Mouse (Mus musculus): Measurements from ENCODE around the gene Mindy2. TPM values are rescaled to one million over a fixed set of nuclear protein-coding genes. Genes with fewer than 3 reads are reported as not detected.

Mindy2 gene
- total RNA-seq, 2 experiments from 2014 or later, result 17.5 to 21.2 TPM

DNA sequence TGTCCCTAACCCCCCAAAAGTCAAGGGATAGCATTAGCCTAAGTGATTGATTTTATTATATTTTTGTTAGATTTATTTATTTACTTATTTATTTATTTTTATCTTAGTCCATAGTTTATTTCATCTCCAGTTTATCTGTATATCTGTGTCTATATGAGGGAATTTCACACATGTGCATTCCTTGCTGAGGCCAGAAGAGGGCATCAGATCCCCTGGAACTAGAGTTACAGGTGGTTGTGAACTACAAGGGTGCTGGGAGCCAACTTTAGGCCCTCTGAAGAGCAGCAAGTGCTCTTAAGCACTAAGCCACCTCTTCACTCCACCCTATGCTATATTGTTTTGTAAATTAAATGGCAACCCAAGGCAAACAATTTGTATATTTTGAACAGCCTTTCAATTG, 11.1 kb upstream of the Mindy2 start:
- DNase-seq, result no peak

DNA sequence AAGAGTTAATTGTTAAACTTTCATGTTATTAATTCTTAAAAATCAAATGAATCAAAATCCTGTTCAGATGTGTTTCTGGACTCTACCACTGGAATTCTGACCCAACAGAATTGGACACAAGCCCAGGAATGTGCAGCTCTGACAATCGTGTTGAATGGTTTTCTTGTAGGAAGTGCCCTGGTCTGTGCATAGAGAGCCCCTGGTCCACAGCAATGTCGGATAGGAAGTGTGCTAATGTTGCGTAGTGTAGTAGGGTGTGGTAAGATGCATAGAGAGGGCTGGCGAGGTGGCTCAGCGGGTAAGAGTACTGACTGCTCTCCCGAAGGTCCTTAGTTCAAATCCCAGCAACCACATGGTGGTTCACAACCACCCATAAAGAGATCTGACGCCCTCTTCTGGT, 9.8 kb upstream of the Mindy2 start:
- DNase-seq, result no peak

DNA sequence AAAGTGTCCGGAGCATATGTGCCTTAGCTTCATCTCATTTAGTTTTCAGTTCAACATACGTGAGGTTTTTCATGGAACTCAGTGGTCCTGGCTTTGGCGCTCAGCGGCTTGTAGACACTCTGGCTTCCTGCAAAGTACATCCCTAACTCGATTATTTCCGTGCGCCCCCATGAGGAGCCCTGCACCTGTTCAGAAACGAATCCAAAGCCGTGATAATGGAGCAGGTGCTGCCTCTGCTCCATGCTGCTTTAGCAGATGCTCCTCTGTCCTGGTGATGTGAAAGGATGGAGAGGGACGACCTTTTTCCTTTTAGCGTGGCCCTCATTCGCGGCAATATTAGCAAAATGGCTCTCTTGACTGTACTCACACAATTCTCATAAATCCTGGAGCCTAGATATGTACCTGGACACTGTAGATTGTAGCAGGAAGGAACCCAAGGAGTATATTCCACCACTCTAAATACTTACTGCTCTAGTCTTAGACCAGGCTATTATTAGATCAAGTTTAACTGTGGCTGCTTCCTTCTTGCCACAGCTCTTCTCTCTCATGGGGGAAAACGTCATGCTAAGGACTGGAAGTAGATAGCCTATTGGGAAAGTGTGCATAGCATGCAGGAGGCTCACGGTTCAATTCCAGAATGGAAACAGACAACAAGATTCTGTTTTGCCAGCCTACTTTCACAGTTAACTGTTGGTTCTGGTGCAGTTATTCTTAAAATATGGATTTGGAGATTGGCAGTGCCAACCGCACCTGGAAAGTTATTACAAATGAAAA, 8.6 kb upstream of the Mindy2 start:
- no peak for DNase-seq

DNA sequence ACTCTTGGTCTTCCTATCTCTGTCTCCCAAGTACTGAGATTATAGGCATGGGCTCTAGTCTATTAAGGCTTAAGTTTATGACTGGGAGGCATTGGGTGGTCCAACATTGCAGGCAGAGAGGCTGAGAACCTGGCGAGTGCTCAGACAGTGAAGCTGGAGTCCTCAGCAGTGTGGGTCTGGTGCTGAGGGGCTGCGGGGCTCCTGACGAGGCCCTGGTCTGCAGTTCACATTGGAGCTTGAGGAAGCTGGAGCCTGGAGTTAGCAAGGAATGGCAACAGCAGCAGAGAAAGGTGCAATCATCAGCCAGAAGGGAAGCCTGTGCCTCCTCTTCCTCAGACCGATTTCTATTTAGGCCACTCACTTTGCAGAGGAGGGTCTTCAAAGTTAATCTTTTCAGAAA, 7.9 kb upstream of the Mindy2 start:
- no peak for DNase-seq

DNA sequence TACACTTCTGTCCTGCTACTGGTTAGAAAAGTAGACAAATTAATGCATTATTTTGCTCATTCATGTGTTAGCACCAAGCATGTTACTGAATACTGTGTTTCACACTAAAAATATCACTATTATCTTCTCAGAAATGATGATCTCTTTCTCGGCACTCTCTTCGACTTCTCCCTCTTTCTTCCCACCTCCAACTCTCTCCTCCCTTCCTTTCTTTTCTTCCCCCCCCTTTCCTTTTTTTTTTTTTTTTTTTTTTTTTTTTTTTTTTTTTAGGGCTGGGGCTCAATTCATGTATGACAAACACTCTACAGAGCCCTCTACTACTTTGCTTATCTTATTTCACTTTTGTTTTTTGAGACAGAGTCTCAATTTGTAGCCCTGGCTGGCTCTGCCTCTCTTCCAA, 1.3 kb upstream of the Mindy2 start:
- DNase-seq, result no peak

DNA sequence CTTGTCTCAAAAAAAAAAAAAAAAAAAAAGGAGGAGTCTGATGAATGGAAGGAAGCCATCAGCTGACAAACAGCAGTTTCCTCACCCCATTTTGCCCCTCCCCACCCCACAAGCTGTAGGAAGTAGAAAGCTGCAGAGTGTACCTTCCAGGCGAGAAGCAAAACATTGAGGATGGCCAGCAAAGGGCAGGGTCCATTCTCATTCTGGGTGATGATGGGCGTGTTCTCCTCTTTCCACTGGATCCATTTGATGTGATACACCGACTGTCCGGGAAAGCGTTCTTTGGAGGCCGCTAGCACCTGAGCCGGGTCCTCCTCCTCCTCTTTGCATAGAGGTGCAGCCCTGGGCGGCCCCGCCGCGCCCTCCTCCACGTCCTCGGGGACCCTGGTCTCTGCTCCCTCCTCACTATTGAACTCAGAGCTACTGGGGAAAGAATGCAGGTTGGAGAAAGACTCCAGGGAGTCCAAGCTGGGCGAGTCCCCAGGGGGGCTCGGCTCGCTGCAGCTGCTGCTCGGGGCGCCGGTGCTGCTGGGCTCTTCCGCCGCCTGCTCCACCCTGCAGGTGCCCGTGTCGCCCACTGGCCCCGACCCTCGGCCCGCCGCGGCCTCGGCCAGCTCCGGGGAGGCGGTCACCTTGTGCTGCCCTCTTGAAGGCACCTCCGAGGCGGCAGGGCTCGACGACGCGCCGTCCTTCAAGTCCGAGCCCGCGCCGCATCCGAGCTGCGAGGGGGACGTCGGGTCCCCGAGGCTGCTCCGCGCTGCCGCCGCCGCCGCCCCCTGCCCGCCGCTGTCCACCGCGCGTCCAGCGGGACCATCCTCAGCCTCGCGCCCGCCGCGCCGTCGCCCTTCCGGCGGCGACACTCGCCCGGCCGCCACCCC, 605 bp downstream of the Mindy2 start, which contains the start of gene Gm10642:
Gm10642 (plus strand) TSS at position 122 of the 878 bp plus-strand sequence.
- peak; percentile 52 for DNase-seq

DNA sequence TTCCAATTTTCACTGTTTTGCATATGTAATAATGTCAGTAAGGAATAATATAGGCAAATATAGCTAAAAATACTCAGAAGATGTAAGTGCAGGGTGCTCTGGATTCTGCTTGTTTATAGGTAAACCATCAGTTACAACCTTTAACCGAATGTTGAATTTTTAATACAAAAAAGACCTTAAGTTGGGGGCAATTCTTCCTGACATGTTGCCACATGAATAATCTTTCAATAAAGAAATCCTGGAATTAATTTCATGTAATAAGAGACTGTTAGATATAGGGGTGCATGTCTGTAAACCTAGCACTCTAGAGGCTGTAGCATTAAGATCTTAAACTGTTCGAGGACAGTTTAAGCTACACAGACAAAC, 1.2 kb downstream of the Mindy2 start:
- DNase-seq, result no peak

DNA sequence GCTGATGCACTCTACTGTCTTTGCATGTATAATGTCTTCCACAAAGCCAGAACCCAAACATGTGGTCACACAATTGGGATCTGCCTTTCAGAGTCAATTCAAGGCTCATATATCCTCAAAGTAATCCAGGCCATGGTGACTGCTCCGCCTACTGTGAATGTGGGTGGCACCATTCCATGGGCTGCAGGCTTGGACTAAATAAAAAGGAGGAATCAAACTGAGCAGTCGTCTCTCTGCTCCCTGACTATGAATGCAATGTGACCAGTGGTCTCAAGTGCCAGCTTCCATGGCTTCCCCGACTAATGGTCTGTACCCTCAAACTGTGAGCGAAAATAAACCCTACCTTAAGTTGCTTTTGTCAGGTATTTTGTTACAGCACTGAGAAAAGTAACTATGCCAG, 2.5 kb downstream of the Mindy2 start:
- no peak for DNase-seq

DNA sequence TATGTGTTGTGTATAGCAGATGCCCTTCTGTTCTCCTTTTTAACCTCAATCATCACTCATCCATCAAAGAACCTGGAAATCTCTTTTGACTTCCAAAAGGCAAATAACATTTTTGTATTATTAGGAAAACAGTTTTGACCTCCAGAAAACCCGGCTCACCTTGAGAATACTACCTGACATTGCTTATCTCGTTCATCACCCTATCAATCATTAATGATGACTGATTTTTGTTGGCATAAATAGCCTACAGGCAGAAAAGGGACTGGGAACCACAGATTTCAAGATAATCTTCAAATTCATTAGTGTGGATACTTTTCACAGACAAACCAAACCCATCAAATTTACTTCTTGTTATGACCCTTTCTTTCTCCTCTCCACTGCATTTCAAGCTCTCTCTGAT, 3.1 kb downstream of the Mindy2 start:
- DNase-seq, result no peak

DNA sequence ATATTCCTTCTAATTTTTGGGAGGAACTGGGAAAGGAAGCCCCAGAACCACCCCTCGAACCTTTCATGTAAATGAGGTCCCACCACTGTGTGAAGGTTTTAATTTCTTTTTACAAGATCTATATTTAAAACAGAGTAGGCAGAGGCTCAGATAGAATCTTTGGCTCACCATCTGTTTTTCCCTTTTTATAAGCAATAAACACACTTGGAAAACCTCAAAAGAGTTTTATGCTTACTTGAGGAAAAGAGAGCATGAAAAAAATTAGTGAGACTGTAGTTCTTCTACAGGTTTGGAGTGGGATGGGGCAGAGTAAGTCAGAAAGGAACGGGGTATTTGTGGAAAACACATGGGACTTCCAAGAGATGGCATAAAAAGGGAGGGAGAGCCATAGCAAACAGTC, 4.8 kb downstream of the Mindy2 start:
- no peak for DNase-seq

DNA sequence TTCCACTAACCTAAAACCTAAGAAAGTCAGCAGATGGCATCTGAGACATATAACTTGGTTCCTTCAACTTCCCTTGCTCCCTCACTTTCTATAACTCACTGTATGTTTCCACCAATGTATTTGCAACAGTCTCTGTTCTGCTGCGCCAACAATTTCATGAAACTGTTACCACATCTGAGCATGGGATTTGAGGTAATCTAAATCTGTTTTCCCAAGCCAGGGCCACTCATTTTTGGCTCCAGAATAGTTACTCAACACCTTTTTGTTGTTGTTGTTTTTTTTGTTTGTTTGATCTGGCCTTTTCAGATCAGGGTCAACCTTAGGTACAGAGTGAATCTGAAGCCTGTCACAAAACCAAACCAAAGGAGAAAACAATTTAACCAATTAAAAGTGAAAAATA, 6.0 kb downstream of the Mindy2 start:
- no peak for DNase-seq

DNA sequence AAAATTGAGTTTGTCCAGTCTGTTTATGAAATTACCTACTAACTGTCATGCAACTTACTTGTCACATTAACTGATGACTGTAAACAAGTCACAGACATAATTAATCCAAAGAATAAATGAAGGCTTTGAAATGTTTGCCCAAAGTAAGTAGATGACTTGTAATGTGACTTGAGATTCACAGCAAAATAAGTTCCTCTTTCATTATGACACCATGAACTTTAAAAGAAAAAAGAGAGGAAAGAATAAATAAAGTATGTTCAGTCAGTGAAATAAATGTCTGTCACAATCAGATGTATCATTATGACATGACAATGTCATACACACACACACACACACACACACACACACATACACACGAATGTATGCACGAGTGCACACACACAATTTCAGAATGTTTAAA, 6.7 kb downstream of the Mindy2 start:
- DNase-seq, result no peak

DNA sequence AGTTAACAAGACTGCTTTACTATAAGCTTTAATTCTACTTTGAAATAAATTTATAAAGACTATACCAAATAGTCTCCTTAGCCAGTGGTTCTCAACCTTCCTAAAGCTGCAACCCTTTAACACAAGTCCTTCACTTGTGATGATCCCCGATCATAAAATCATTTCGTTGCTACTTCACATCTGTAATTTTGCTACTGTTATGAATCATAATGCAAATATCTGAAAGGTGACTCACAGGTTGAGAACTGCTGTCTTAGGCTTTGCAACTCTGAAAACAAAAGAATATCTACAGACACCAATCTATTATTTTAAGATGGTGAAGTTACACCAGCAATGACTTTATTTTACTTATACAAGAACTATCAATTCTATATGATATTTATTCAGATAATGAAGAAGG, 20.2 kb downstream of the Mindy2 start:
- DNase-seq, result no peak

DNA sequence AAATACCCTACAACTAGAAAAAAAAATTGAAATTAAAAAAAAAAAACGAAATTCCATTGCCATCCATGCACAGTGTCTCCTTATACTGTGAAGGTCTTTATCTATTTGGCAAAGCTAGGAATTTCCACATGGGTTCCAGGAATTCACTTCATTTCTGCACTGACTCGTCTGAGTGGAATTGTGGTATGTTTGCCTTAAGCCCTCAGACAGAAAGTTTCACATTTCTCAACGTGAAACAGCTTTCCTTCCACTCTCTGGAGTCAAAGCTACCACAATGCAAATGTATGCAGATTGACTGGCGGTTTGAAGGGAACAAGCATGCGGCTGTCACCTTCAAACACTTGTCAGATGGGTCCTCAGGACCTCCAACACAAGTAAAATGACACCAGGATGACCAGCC, 25.3 kb downstream of the Mindy2 start:
- no peak for DNase-seq

DNA sequence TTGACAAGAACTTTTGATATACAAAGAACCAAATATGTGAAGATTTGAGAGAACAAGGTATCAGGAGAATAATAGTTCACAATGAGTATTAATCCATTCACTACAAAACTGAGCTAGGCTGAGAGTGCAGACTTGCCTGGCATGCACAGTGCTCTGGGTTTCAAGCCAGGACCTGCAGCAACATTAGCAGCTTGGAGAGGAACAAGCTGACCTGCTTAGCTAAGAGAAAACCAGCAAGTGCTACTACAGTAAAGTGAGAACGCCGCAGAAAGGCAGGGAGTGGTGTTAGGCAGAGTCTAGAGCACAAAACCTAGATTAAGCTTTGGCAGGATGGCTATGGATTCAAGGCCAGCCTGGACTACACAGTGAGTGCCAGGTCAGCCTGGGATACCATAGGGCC, 27.3 kb downstream of the Mindy2 start:
- no peak for DNase-seq

DNA sequence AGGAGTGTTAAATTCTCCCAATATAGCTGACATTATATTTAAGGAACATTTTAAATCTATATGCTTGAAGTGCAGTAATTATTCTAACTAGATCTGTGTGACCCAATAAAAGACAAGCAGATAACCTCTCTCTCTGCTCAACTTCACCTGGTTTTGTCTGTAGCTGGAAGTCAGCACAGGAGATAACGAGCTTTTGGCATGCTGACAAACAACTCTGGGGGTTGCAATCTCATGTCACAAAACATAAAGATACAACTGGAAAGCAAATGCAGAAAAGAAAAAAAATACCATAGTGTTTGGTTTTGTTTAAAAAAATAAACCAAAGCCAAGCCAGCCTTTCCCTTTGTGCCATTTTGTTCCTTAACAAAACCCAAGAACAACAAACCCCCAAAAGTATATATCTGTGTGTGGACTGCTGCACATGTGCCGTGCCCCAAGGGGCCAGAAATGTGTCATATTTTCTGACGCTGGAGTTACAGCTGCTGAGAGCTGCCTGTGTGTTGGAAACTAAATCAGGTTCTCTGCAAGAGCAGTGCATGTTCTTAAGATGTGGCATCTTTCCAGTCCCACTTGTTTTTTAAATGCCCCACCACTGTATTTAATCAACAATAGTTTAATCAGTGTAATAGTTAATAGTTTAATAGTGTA, 45.8 kb downstream of the Mindy2 start:
- DNase-seq, result no peak

DNA sequence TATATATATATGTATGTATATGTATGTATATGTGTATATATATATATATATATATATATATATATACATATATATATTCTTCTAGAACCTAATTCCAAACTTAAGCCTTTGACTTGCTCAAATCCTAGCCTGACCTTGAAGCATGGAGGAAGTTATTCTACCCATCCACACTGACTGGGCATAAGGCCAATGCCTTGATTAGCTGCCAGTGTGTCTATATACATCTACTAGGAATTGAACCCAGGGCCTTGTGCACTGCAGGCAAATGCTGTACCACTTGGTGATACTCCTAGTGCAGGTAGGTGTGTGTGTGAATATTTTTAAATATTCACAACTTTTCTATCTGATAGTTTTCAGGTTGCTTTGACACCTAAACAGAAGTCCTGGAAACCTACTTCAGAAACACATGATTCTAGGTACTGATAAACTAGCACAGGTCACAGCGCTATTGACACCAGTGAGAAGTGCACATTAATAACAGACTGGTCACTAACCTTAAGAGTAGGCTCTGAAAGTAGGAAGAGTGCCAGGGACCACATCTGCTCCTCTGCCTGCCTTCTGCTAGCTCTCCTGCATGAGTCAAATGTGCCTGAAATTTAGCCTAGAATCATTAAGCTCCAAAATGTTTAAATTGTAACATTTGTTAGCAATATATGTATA, 54.7 kb downstream of the Mindy2 start:
- DNase-seq, result peak; percentile 47

DNA sequence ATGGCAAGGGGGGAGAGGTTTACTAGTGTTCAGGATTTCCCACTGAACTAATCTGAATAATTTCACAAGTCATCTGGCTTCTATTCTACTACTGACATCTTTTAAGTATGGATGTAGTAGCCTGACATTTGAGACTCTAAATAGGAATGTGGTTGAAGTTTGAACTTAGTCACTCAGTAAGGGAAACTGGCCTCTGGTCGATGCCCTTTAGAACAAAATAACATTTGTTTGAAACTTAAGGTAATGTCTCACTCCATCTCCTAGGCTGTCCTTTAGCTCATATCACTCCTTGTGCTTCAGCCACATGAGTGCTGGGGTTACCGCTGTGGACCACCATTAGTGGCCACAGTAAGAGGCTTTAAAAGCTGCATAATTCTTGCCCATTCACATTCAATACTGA, 58.7 kb downstream of the Mindy2 start:
- DNase-seq, result no peak

DNA sequence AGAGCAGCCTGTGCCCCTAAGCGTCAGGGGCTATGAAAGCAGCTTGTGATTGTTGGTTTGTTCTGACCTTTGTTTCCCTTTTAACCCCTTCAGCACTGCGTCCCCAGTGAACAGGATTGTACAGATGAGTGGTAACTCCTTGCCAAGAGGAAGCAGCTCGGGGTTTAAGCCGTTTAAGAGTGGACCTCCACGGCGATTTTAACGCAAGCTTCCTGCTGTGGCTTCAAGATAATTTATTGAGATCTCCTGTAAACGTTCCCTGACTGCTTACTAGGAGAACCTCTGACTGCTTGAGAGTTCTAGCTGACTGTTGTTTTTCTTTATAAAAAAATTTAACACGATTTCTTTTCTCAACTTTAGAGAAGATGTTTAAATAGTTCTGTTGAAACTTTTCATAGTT, 65.5 kb downstream of the Mindy2 start:
- DNase-seq, result no peak

DNA sequence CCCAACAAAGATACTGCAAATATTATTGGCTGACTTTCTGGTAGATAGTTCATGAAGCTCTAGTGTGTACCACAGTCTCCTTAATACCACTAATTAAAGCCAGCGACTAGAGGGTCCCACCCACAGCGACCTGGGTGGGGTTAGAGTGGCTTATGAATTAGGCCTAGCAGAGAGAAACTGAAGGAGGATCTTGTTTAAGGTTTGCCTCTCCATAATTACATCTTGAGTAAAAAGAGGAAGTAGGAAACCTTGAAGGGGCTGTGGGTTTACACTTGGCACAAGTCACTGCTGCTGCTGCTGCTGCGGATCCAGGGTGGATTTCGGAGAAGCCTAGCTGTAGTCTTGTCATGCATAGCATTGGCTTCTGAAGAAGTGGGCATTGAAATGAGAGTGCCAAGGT, 66.2 kb downstream of the Mindy2 start:
- DNase-seq, result no peak

DNA sequence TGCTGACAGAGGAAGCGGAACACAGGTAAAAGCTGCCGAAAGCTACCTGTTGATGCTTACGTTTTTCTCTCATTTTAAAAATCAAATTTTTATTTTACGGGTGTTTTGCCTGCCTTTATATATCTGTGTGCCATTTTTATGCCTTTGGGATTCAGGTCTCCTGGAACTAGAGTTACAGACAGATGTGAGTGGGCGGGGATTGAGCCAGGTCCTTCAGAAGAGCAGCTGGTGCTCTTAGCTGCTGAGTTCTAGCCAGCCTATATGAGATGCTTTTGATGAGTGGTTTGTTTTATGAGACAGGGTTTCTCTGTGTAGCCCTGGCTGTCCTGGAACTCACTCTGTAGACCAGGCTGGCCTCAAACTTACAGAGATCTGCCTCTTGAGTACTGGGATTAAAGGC, 69.8 kb downstream of the Mindy2 start:
- DNase-seq, result no peak

DNA sequence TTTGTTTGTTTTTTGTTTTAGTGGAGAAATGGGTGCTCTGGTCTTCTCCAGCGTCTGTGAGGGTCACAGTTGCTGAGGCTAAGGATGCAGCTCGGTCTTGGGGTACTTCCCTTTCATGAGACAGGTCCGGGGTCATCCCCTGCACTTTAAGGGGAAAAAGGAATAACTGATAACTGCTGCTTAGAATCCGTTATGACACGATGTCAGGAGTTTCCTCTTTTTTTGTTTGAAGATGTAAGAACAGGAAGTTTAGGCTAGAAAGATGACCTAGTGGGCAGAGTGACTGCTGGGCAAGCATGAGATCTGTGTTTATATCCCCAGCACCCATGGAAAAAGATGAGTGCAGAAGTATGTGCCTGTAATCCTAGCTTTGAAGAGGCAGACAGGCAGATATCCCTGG, 71.8 kb downstream of the Mindy2 start:
- no peak for DNase-seq

DNA sequence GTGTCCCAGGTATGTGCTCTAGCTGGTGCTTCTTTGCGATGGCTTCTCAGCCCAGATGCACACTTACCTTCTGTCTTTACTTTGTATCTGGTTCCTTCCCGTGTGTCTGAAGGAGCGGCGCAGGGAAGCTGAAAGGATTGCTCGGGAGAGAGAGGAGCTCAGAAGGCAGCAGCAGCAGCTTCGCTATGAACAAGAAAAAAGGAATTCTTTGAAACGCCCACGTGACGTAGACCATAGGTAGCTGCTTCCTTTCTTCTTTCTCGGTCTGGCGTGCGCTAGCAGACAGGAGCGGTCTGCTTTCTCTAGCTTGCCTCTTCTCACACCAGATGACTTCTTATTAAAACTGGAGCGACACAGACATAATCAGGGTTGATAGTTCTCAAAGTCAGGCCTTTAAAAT, 72.3 kb downstream of the Mindy2 start:
- DNase-seq, result no peak

Measured in adrenal gland, postnatal 10 days (tissue).